Mouse (Mus musculus): ENCODE results near the gene Gm5346.
"Not testable (repeated sequence)": the region's sequence is repeated elsewhere in the genome, so short reads cannot be mapped to it uniquely, and the experiment has no call there.

DNA sequence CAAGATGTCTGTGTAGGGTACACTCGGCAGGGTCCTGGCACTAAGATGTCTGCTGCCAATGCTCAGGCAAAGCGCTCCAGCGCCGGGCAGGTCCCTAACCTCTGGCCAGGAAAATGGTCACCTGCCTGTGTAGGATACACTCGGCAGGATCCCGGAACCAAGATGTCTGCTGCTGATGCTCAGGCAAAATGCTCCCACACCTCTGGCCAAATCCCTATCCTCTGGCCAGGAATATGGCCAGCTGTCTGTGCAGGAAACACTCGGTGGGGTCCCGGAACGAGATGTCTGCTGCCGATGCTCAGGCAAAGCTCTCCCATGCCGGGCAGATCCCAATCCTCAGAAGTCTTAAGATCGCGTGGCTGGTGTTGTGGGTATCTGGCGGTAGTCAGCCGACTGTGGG is 23.9 kb downstream of the Gm5346 start:
- TF ChIP-seq CTCF (IDR thresholded peaks at IDR 0.05; ENCODE audit: borderline replicate concordance, extremely low read depth, insufficient read depth, insufficient read length); POLR2A (IDR thresholded peaks at IDR 0.05; ENCODE audit: borderline replicate concordance, extremely low read depth, insufficient read depth, insufficient read length, poor library complexity, severe bottlenecking): not testable (repeated sequence)

Data from brain, embryonic 14.5 days (tissue).